Mouse (Mus musculus) natural killer cell, adult 2 months (primary cell): ENCODE measurements around the gene Abhd12.
"Not testable (repeated sequence)": the region's sequence is repeated elsewhere in the genome, so short reads cannot be mapped to it uniquely, and the experiment has no call there.

Experiments
- DNase-seq, 2 experiments: peaks; one replicate each; pipeline ENCODE4 v3.0.0; 2022; ENCODE audit warnings: low spot score in 2 of 2

The Abhd12 gene

GRCm38 (mm10) chr2:150909429-150910039 lies 5.0 kb upstream of the Abhd12 start:
- peak; percentile 94 for DNase-seq

GRCm38 (mm10) chr2:150908881-150909280 lies 4.3 kb upstream of the Abhd12 start:
- not testable (repeated sequence) for DNase-seq

GRCm38 (mm10) chr2:150904936-150905450 lies 452 bp upstream of the Abhd12 start, which contains the start of gene Gins1:
Gene Gins1 (plus strand): TSS chr2:150905400.
- no peak for DNase-seq

GRCm38 (mm10) chr2:150902347-150902746 lies 2.2 kb downstream of the Abhd12 start:
- DNase-seq, result no peak

- no peak for DNase-seq
Measured at GRCm38 (mm10) chr2:150900341-150900740, 4.2 kb downstream of the Abhd12 start.

- no peak for DNase-seq
Measured at GRCm38 (mm10) chr2:150895691-150896252, 8.8 kb downstream of the Abhd12 start.

- DNase-seq, result no peak
Measured at GRCm38 (mm10) chr2:150894617-150895267, 9.8 kb downstream of the Abhd12 start.

GRCm38 (mm10) chr2:150887370-150887769 lies 17.2 kb downstream of the Abhd12 start:
- no peak for DNase-seq

GRCm38 (mm10) chr2:150886315-150886714 lies 18.2 kb downstream of the Abhd12 start:
- no peak for DNase-seq

GRCm38 (mm10) chr2:150885814-150886213 lies 18.7 kb downstream of the Abhd12 start:
- no peak for DNase-seq

GRCm38 (mm10) chr2:150884779-150885110 lies 19.8 kb downstream of the Abhd12 start:
- DNase-seq, result no peak

GRCm38 (mm10) chr2:150884075-150884778 lies 20.3 kb downstream of the Abhd12 start:
- DNase-seq, result no peak

- DNase-seq, result no peak
Measured at GRCm38 (mm10) chr2:150877561-150877960, 27.0 kb downstream of the Abhd12 start.

- no peak for DNase-seq
Measured at GRCm38 (mm10) chr2:150875226-150875625, 29.3 kb downstream of the Abhd12 start.

GRCm38 (mm10) chr2:150874508-150874907 lies 30.0 kb downstream of the Abhd12 start:
- no peak for DNase-seq

GRCm38 (mm10) chr2:150869446-150869845 lies 35.1 kb downstream of the Abhd12 start:
- peak; percentile 2 to 8 for DNase-seq

GRCm38 (mm10) chr2:150867021-150867420 lies 37.5 kb downstream of the Abhd12 start:
- no peak for DNase-seq

- no peak for DNase-seq
Measured at GRCm38 (mm10) chr2:150861128-150861527, 43.4 kb downstream of the Abhd12 start.

- no peak for DNase-seq
Measured at GRCm38 (mm10) chr2:150859709-150860470, 44.7 kb downstream of the Abhd12 start.

- DNase-seq, result no peak
Measured at GRCm38 (mm10) chr2:150858724-150859487, 45.6 kb downstream of the Abhd12 start.

GRCm38 (mm10) chr2:150855186-150855585 lies 49.4 kb downstream of the Abhd12 start:
- DNase-seq, result no peak
